Mouse (Mus musculus) G1E (cell line): ENCODE measurements around the gene Zfp217.

Experiments used
- CTCF ChIP-seq: IDR thresholded peaks from 2 replicates; pipeline ENCODE4 v1.5.1; 2012; ENCODE audit warnings: low read depth, low read length, inconsistent platforms, mixed read lengths
- GATA1 ChIP-seq: IDR thresholded peaks from 2 replicates; pipeline ENCODE4 v1.6.1; 2012; ENCODE audit warnings: borderline replicate concordance, low read length, inconsistent platforms, mixed read lengths
- TAL1 ChIP-seq: conservative IDR thresholded peaks from 2 replicates; pipeline ENCODE4 v1.6.1; 2012; ENCODE audit warnings: low read depth, low read length, inconsistent platforms, mixed read lengths

- no peak for TF ChIP-seq CTCF
- no peak for TF ChIP-seq GATA1
- no peak for TF ChIP-seq TAL1
Observed at GRCm38 (mm10) chr2:170159795-170160568, 12.1 kb upstream of the Zfp217 start.
